Mouse (Mus musculus): ENCODE results near the gene Ifih1. TPM values are rescaled to one million over a fixed set of nuclear protein-coding genes. Genes with fewer than 3 reads are reported as not detected.

Ifih1 gene
- polyA plus RNA-seq (2014; fragmentation: Nextera tagmentation; extraction: Ambion mirVana), result 1.3 and 1.9 TPM in 2 replicates

GRCm38 (mm10) chr2:62646014-62646645 is at the start of gene Ifih1:
Ifih1 (minus strand) TSS chr2:62646255.
- peaks cover 0 to 9% of the 10 kb centered on the region in 2 experiments; a peak in 2 of 4 replicates for H3K4me1 ChIP-seq (ENCODE audit: control insufficient read depth in 2 of 2, insufficient read depth in 2 of 2, low read length in 2 of 2)

GRCm38 (mm10) chr2:62685934-62686333 is 39.9 kb upstream of the Ifih1 start:
- WGBS, result 87% methylated on average over 6 of the region's 6 CpGs
- peaks cover under 1 to 2% of the 10 kb centered on the region in 2 experiments; a peak in 3 of 4 replicates for H3K4me1 ChIP-seq (ENCODE audit: control insufficient read depth in 2 of 2, insufficient read depth in 2 of 2, low read length in 2 of 2)
- H3K27me3 ChIP-seq (ENCODE audit: control insufficient read depth, insufficient read depth, low read length), result no peaks in the 10 kb centered on the region
- no peak overlapping the region for H3K4me2 ChIP-seq (ENCODE audit: low read length)
- H3K9me3 ChIP-seq (ENCODE audit: control insufficient read depth, low read length), result no peaks in the 10 kb centered on the region
- no peak for ATAC-seq (ENCODE audit: insufficient number of reproducible peaks, insufficient read depth, low FRiP score, low read depth)
- no peak overlapping the region for H3K4me3 ChIP-seq (ENCODE audit: control insufficient read depth in 1 of 2, insufficient read depth in 1 of 2, low read depth in 1 of 2, low read length in 2 of 2)
- no peak overlapping the region for H3K27ac ChIP-seq (replicated peaks in 1 of 2; ENCODE audit: control insufficient read depth in 1 of 2, insufficient read depth in 1 of 2, low read depth in 2 of 2, low read length in 2 of 2)
- no peak overlapping the region for H3K9ac ChIP-seq (ENCODE audit: low read length)
- no peaks in the 10 kb centered on the region for H3K36me3 ChIP-seq (ENCODE audit: control insufficient read depth, insufficient read depth, low read length)

More at GRCm38 (mm10) chr2:62646014-62646645, at the start of gene Ifih1:
- Histone ChIP-seq H3K27me3 (ENCODE audit: control insufficient read depth, insufficient read depth, low read length) (no peaks in the 10 kb centered on the region), H3K9me3 (ENCODE audit: control insufficient read depth, low read length) (no peaks in the 10 kb centered on the region), H3K27ac (replicated peaks in 1 of 2; ENCODE audit: control insufficient read depth in 1 of 2, insufficient read depth in 1 of 2, low read depth in 2 of 2, low read length in 2 of 2) (peak within 1 kb of the TSS; percentile 64 to 71), H3K9ac (ENCODE audit: low read length) (peak within 1 kb of the TSS; percentile 72), H3K4me2 (ENCODE audit: low read length) (peak within 1 kb of the TSS; percentile 77), H3K36me3 (ENCODE audit: control insufficient read depth, insufficient read depth, low read length) (no peaks in the 10 kb centered on the region), H3K4me3 (ENCODE audit: control insufficient read depth in 1 of 2, insufficient read depth in 1 of 2, low read depth in 1 of 2, low read length in 2 of 2) (peak within 1 kb of the TSS; percentile 58 to 82)
- ATAC-seq (ENCODE audit: insufficient number of reproducible peaks, insufficient read depth, low FRiP score, low read depth), result peak; percentile 68; the same call in 1 of the 2 replicates
- WGBS, result under 1% methylated on average over 30 of the region's 30 CpGs

DNA sequence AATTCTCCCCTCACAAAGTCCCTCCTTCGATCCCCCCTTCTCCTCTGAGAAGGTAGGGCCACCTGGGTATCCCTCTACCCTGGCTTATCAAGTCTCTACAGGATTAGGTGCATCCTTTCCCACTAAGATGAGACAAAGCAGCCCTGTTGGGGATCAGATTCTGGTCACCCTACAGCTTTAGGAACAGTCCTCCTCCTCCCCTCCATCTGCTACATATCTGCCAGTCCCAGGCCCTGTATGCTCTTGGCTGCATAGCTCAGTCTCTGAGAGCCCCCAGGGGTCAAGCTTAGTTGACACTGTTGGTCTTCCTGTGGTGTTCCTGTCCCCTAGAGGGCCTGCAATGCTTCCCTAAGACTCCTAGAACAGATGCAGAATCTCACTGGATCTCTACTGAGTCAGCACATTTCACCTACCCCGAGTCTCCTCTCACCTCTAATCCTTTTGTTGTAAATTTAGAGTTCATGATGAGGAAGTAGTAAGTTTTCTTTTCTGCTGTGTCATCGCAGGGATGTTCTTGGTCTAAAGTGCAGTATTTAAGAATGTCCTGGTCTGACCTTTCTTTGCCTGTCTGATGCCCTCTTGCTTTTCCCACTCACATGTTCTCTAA is 39.0 kb upstream of the Ifih1 start:
- Histone ChIP-seq H3K27me3 (ENCODE audit: control insufficient read depth, insufficient read depth, low read length) (no peaks in the 10 kb centered on the region), H3K9ac (ENCODE audit: low read length) (no peak overlapping the region), H3K4me2 (ENCODE audit: low read length) (no peak overlapping the region), H3K27ac (replicated peaks in 1 of 2; ENCODE audit: control insufficient read depth in 1 of 2, insufficient read depth in 1 of 2, low read depth in 2 of 2, low read length in 2 of 2) (no peak overlapping the region), H3K36me3 (ENCODE audit: control insufficient read depth, insufficient read depth, low read length) (no peaks in the 10 kb centered on the region), H3K4me3 (ENCODE audit: control insufficient read depth in 1 of 2, insufficient read depth in 1 of 2, low read depth in 1 of 2, low read length in 2 of 2) (no peak overlapping the region), H3K4me1 (ENCODE audit: control insufficient read depth in 2 of 2, insufficient read depth in 2 of 2, low read length in 2 of 2) (peaks cover 2 to 3% of the 10 kb centered on the region in 2 experiments; a peak in 3 of 4 replicates), H3K9me3 (ENCODE audit: control insufficient read depth, low read length) (no peaks in the 10 kb centered on the region)
- no peak for ATAC-seq (ENCODE audit: insufficient number of reproducible peaks, insufficient read depth, low FRiP score, low read depth)
- WGBS, result 52% methylated on average over 3 of the region's 3 CpGs

DNA sequence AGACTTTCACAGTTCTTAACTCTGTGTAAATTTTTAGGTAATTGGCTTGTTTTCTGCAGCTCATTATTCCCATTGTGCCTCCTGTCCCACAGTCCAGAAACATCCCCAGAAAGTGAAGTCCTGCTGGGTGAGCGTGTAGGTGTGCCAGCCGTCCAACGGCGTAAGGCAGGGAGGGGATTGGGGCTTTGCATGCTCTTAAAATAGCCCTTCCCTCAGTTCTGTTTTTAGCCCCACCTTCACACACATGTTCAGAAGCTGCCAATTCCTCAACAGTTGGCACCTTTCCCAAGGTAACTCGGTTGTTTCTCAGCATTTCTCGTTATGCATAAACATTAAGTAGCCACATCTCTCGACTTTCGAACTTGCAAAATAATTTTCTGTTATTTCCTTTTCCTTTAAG is 35.6 kb upstream of the Ifih1 start:
- H3K27ac ChIP-seq (replicated peaks in 1 of 2; ENCODE audit: control insufficient read depth in 1 of 2, insufficient read depth in 1 of 2, low read depth in 2 of 2, low read length in 2 of 2), result peak overlapping the region; percentile 48 to 77; a peak in 3 of 4 replicates
- H3K9me3 ChIP-seq (ENCODE audit: control insufficient read depth, low read length), result no peaks in the 10 kb centered on the region
- peak overlapping the region; percentile 65 for H3K9ac ChIP-seq (ENCODE audit: low read length)
- H3K4me1 ChIP-seq (ENCODE audit: control insufficient read depth in 2 of 2, insufficient read depth in 2 of 2, low read length in 2 of 2), result peaks cover 2 to 3% of the 10 kb centered on the region in 2 experiments; a peak in 3 of 4 replicates
- no peaks in the 10 kb centered on the region for H3K27me3 ChIP-seq (ENCODE audit: control insufficient read depth, insufficient read depth, low read length)
- H3K4me2 ChIP-seq (ENCODE audit: low read length), result peak overlapping the region; percentile 56
- H3K36me3 ChIP-seq (ENCODE audit: control insufficient read depth, insufficient read depth, low read length), result no peaks in the 10 kb centered on the region
- ATAC-seq (ENCODE audit: insufficient number of reproducible peaks, insufficient read depth, low FRiP score, low read depth), result peak; percentile 81
- peak overlapping the region in 1 of 2 experiments; percentile 24; a peak in 1 of 4 replicates for H3K4me3 ChIP-seq (ENCODE audit: control insufficient read depth in 1 of 2, insufficient read depth in 1 of 2, low read depth in 1 of 2, low read length in 2 of 2)
- 37% methylated on average over 8 of the region's 8 CpGs for WGBS

GRCm38 (mm10) chr2:62672788-62673187 is 26.7 kb upstream of the Ifih1 start:
- Histone ChIP-seq H3K9me3 (ENCODE audit: control insufficient read depth, low read length) (no peaks in the 10 kb centered on the region), H3K4me2 (ENCODE audit: low read length) (no peak overlapping the region), H3K4me1 (ENCODE audit: control insufficient read depth in 2 of 2, insufficient read depth in 2 of 2, low read length in 2 of 2) (no peaks in the 10 kb centered on the region), H3K36me3 (ENCODE audit: control insufficient read depth, insufficient read depth, low read length) (0 out of 2 replicates have a peak, but pooled peaks cover 4% of the 10 kb centered on the region), H3K4me3 (ENCODE audit: control insufficient read depth in 1 of 2, insufficient read depth in 1 of 2, low read depth in 1 of 2, low read length in 2 of 2) (no peak overlapping the region), H3K9ac (ENCODE audit: low read length) (no peak overlapping the region), H3K27ac (replicated peaks in 1 of 2; ENCODE audit: control insufficient read depth in 1 of 2, insufficient read depth in 1 of 2, low read depth in 2 of 2, low read length in 2 of 2) (no peak overlapping the region), H3K27me3 (ENCODE audit: control insufficient read depth, insufficient read depth, low read length) (no peaks in the 10 kb centered on the region)
- no peak for ATAC-seq (ENCODE audit: insufficient number of reproducible peaks, insufficient read depth, low FRiP score, low read depth)
- WGBS, result 85% methylated on average over 5 of the region's 5 CpGs

DNA sequence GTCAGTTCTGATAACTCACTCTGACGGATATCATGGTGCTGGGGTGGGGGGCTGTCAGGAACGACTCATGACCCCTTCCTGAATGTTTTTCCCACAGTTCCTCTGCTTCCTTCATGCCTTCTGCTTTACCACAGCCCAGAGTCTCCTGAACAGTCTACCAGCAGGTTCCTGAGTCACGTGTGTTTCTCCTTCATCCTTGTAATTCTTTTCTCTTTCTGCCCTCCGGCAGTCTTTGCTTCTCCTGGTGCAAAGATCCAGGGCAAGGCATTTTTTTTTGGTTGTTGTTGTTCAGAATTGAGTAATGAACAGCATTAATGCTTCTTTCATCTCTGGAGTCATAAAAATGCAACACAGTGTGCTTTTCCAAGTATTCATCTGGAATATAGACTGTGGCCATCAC is 24.7 kb upstream of the Ifih1 start:
- Histone ChIP-seq H3K9ac (ENCODE audit: low read length) (no peak overlapping the region), H3K36me3 (ENCODE audit: control insufficient read depth, insufficient read depth, low read length) (0 out of 2 replicates have a peak, but pooled peaks cover 4% of the 10 kb centered on the region), H3K27ac (replicated peaks in 1 of 2; ENCODE audit: control insufficient read depth in 1 of 2, insufficient read depth in 1 of 2, low read depth in 2 of 2, low read length in 2 of 2) (no peak overlapping the region), H3K4me1 (ENCODE audit: control insufficient read depth in 2 of 2, insufficient read depth in 2 of 2, low read length in 2 of 2) (no peaks in the 10 kb centered on the region), H3K9me3 (ENCODE audit: control insufficient read depth, low read length) (no peaks in the 10 kb centered on the region), H3K4me3 (ENCODE audit: control insufficient read depth in 1 of 2, insufficient read depth in 1 of 2, low read depth in 1 of 2, low read length in 2 of 2) (no peak overlapping the region), H3K4me2 (ENCODE audit: low read length) (no peak overlapping the region), H3K27me3 (ENCODE audit: control insufficient read depth, insufficient read depth, low read length) (no peaks in the 10 kb centered on the region)
- ATAC-seq (ENCODE audit: insufficient number of reproducible peaks, insufficient read depth, low FRiP score, low read depth), result no peak
- WGBS, result 74% methylated on average over 4 of the region's 4 CpGs

DNA sequence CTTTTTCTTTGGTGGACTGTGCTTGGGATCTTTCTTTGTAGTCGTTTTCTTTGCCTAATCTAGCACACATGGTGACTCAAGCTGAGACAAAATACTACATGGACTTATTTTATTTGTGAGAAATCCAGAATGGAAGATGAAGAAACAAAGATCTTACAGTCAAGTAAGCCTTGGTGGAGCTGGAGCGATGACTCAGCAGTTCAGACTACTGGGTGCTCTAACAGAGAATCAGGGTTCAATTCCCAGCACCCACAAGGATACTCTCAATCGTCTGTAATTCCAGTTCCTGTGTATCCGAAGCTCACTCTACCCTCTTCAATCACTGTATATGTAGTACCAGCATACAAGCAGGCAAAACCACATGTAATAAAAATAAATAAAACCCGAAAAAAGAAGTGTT is 24.2 kb upstream of the Ifih1 start:
- H3K27ac ChIP-seq (replicated peaks in 1 of 2; ENCODE audit: control insufficient read depth in 1 of 2, insufficient read depth in 1 of 2, low read depth in 2 of 2, low read length in 2 of 2), result no peak overlapping the region
- H3K36me3 ChIP-seq (ENCODE audit: control insufficient read depth, insufficient read depth, low read length), result 0 out of 2 replicates have a peak, but pooled peaks cover 4% of the 10 kb centered on the region
- no peak for ATAC-seq (ENCODE audit: insufficient number of reproducible peaks, insufficient read depth, low FRiP score, low read depth)
- H3K27me3 ChIP-seq (ENCODE audit: control insufficient read depth, insufficient read depth, low read length), result no peaks in the 10 kb centered on the region
- no peak overlapping the region for H3K9ac ChIP-seq (ENCODE audit: low read length)
- no peak overlapping the region for H3K4me3 ChIP-seq (ENCODE audit: control insufficient read depth in 1 of 2, insufficient read depth in 1 of 2, low read depth in 1 of 2, low read length in 2 of 2)
- no peaks in the 10 kb centered on the region for H3K9me3 ChIP-seq (ENCODE audit: control insufficient read depth, low read length)
- H3K4me1 ChIP-seq (ENCODE audit: control insufficient read depth in 2 of 2, insufficient read depth in 2 of 2, low read length in 2 of 2), result 0 out of 4 replicates have a peak, but pooled peaks cover 0 to 2% of the 10 kb centered on the region in 2 experiments
- 85% methylated on average over 5 of the region's 5 CpGs for WGBS
- no peak overlapping the region for H3K4me2 ChIP-seq (ENCODE audit: low read length)

All from heart, embryonic 14.5 days (tissue).